Mouse (Mus musculus): ENCODE measurements around the gene Hnrnpul1.

- TF ChIP-seq CTCF (IDR thresholded peaks at IDR 0.05; ENCODE audit: control insufficient read depth, insufficient read depth, insufficient replicate concordance, low read depth, low read length), result no peak
- no peak for TF ChIP-seq POLR2A (IDR thresholded peaks at IDR 0.05; ENCODE audit: control insufficient read depth, low read depth, low read length)
Measured at GRCm38 (mm10) chr7:25720760-25721159, 33.8 kb downstream of the Hnrnpul1 start.

Data from testis, adult 2 months (tissue).